Mouse (Mus musculus) stomach, embryonic 14.5 days (tissue): ENCODE measurements around the gene Tssk6. TPM values are rescaled to one million over a fixed set of nuclear protein-coding genes. Genes with fewer than 3 reads are reported as not detected.

Experiments used
- ATAC-seq: fragments of 200-750 bp; cut with Nextera tagmentation; 2 replicates; pipeline ENCODE4 v1.8.0; 2017; ENCODE audit warnings: low read depth, moderate TSS enrichment; ENCODE audit not compliant: insufficient number of reproducible peaks, insufficient read depth, low FRiP score
- H3K27ac ChIP-seq: fragments of 300-500 bp; sonication (generic); 2 replicates; pipeline ENCODE4 v1.5.1; 2014; ENCODE audit warnings: mild to moderate bottlenecking, low read length, moderate library complexity, mixed read lengths
- H3K27me3 ChIP-seq: fragments of 300-500 bp; sonication (generic); 2 replicates; pipeline ENCODE4 v1.6.1; 2014; ENCODE audit warnings: low read length, control low read depth, mixed read lengths; ENCODE audit not compliant: control insufficient read depth, insufficient read depth
- H3K36me3 ChIP-seq: fragments of 300-500 bp; sonication (generic); 2 replicates; pipeline ENCODE4 v1.6.1; 2014; ENCODE audit warnings: mild to moderate bottlenecking, control low read depth, low read length, moderate library complexity, mixed read lengths; ENCODE audit not compliant: control insufficient read depth, insufficient read depth
- H3K4me1 ChIP-seq: fragments of 300-500 bp; sonication (generic); 2 replicates; pipeline ENCODE4 v1.6.1; 2014; ENCODE audit warnings: low read length, control low read depth, mixed read lengths; ENCODE audit not compliant: control insufficient read depth, insufficient read depth
- H3K4me2 ChIP-seq: fragments of 300-500 bp; sonication (generic); replicated peaks from 2 replicates; pipeline ENCODE4 v1.6.1; 2014; ENCODE audit warnings: low read depth, low read length, control low read depth
- H3K4me3 ChIP-seq: fragments of 300-500 bp; sonication (generic); 2 replicates; pipeline ENCODE4 v1.5.1; 2014; ENCODE audit warnings: low read depth, low read length, control low read depth
- H3K9ac ChIP-seq: fragments of 300-500 bp; sonication (generic); replicated peaks from 2 replicates; pipeline ENCODE4 v1.6.1; 2014; ENCODE audit warnings: low read depth, mild to moderate bottlenecking, control low read depth, low read length, moderate library complexity, mixed read lengths
- H3K9me3 ChIP-seq: fragments of 300-500 bp; sonication (generic); 2 replicates; pipeline ENCODE4 v1.6.1; 2016; ENCODE audit warnings: low read depth, low read length, control low read depth; ENCODE audit not compliant: control insufficient read depth
- WGBS: fragments of 180-500 bp; shearing (Covaris S2); extraction: QIAGEN DNeasy Blood & Tissue Kit; methylation state at CpG from one replicate; pipeline ENCODE4 v1.1.7; 2014; 5-methylcytosine and 5-hydroxymethylcytosine counted together
- polyA plus RNA-seq: library from polyadenylated mRNA; unstranded; fragments of >200 nt; fragmentation: Nextera tagmentation; extraction: Ambion mirVana; gene quantifications from 2 replicates; pipeline ENCODE4 v1.2.1, GENCODE M21; 2014

The Tssk6 gene
- polyA plus RNA-seq, result 3.4 and 3.9 TPM in 2 replicates

GRCm38 (mm10) chr8:69902163-69903062, at the start of gene Tssk6, which contains the start of the genes Ndufa13 and Yjefn3:
Gene Tssk6, plus strand, starts transcription at chr8:69902184.
Gene Ndufa13, minus strand, starts transcription at chr8:69902558.
Gene Yjefn3, minus strand, starts transcription at chr8:69902712.
- peak within 1 kb of the TSS; percentile 68 for H3K9ac ChIP-seq
- H3K36me3 ChIP-seq, result no peaks in the 10 kb centered on the region; the same call in 1 of the 2 replicates
- H3K27ac ChIP-seq, result peak within 1 kb of the TSS; percentile 91
- peak within 1 kb of the TSS; percentile 75 for H3K4me3 ChIP-seq
- peaks cover 11% of the 10 kb centered on the region; the same call in 1 of the 2 replicates for H3K4me1 ChIP-seq
- H3K9me3 ChIP-seq, result no peaks in the 10 kb centered on the region
- 3% methylated on average over 88 of the region's 89 CpGs for WGBS
- no peaks in the 10 kb centered on the region for H3K27me3 ChIP-seq
- peak; percentile 14 for ATAC-seq
- H3K4me2 ChIP-seq, result peak within 1 kb of the TSS; percentile 98

- Histone ChIP-seq H3K4me1 (no peaks in the 10 kb centered on the region), H3K4me3 (no peak overlapping the region), H3K9ac (no peak overlapping the region), H3K27ac (no peak overlapping the region), H3K9me3 (no peaks in the 10 kb centered on the region), H3K4me2 (no peak overlapping the region), H3K36me3 (no peaks in the 10 kb centered on the region), H3K27me3 (no peaks in the 10 kb centered on the region)
- ATAC-seq, result no peak
- WGBS, result 91% methylated on average over 10 of the region's 10 CpGs
Observed at GRCm38 (mm10) chr8:69853869-69854268, 48.1 kb upstream of the Tssk6 start.

GRCm38 (mm10) chr8:69860807-69861206, 41.2 kb upstream of the Tssk6 start:
- no peak for ATAC-seq
- H3K27me3 ChIP-seq, result no peaks in the 10 kb centered on the region
- WGBS, result 62% methylated on average over 4 of the region's 4 CpGs

GRCm38 (mm10) chr8:69861251-69861650, 40.7 kb upstream of the Tssk6 start:
- no peaks in the 10 kb centered on the region for H3K4me1 ChIP-seq
- no peak overlapping the region for H3K27ac ChIP-seq
- no peak overlapping the region for H3K4me3 ChIP-seq
- H3K9me3 ChIP-seq, result no peaks in the 10 kb centered on the region
- no peaks in the 10 kb centered on the region for H3K27me3 ChIP-seq
- H3K4me2 ChIP-seq, result no peak overlapping the region
- H3K9ac ChIP-seq, result no peak overlapping the region
- 68% methylated on average over 2 of the region's 2 CpGs for WGBS
- ATAC-seq, result no peak
- no peaks in the 10 kb centered on the region for H3K36me3 ChIP-seq

More at GRCm38 (mm10) chr8:69860807-69861206, 41.2 kb upstream of the Tssk6 start:
- no peak overlapping the region for H3K27ac ChIP-seq
- no peaks in the 10 kb centered on the region for H3K4me1 ChIP-seq
- no peak overlapping the region for H3K4me3 ChIP-seq
- H3K9me3 ChIP-seq, result no peaks in the 10 kb centered on the region
- no peak overlapping the region for H3K4me2 ChIP-seq
- no peak overlapping the region for H3K9ac ChIP-seq
- no peaks in the 10 kb centered on the region for H3K36me3 ChIP-seq

- Histone ChIP-seq H3K36me3 (no peaks in the 10 kb centered on the region), H3K27ac (no peak overlapping the region), H3K27me3 (no peaks in the 10 kb centered on the region), H3K4me2 (no peak overlapping the region), H3K4me3 (no peak overlapping the region), H3K4me1 (no peaks in the 10 kb centered on the region), H3K9ac (no peak overlapping the region), H3K9me3 (no peaks in the 10 kb centered on the region)
- ATAC-seq, result no peak
- WGBS, result 81% methylated on average over 5 of the region's 5 CpGs
Observed at GRCm38 (mm10) chr8:69863387-69864020, 38.5 kb upstream of the Tssk6 start.

GRCm38 (mm10) chr8:69864180-69864579, 37.8 kb upstream of the Tssk6 start:
- Histone ChIP-seq H3K4me1 (no peaks in the 10 kb centered on the region), H3K27ac (no peak overlapping the region), H3K9me3 (no peaks in the 10 kb centered on the region), H3K36me3 (no peaks in the 10 kb centered on the region), H3K4me2 (no peak overlapping the region), H3K9ac (no peak overlapping the region), H3K4me3 (no peak overlapping the region), H3K27me3 (no peaks in the 10 kb centered on the region)
- WGBS, result 73% methylated on average over 5 of the region's 5 CpGs
- no peak for ATAC-seq

GRCm38 (mm10) chr8:69867696-69868326, 34.2 kb upstream of the Tssk6 start:
- peak; percentile 49; the same call in 1 of the 2 replicates for ATAC-seq
- Histone ChIP-seq H3K4me2 (no peak overlapping the region), H3K36me3 (no peaks in the 10 kb centered on the region), H3K27ac (no peak overlapping the region), H3K4me1 (no peaks in the 10 kb centered on the region), H3K9me3 (no peaks in the 10 kb centered on the region), H3K27me3 (no peaks in the 10 kb centered on the region), H3K4me3 (no peak overlapping the region), H3K9ac (no peak overlapping the region)
- WGBS, result 72% methylated on average over 5 of the region's 5 CpGs

- WGBS, result 86% methylated on average over 11 of the region's 11 CpGs
- no peak overlapping the region for H3K4me3 ChIP-seq
Observed at GRCm38 (mm10) chr8:69870003-69870765, 31.8 kb upstream of the Tssk6 start.

More at GRCm38 (mm10) chr8:69870003-69870765, 31.8 kb upstream of the Tssk6 start:
- Histone ChIP-seq H3K27ac (no peak overlapping the region), H3K4me2 (no peak overlapping the region), H3K27me3 (no peaks in the 10 kb centered on the region), H3K9me3 (no peaks in the 10 kb centered on the region), H3K4me1 (no peaks in the 10 kb centered on the region), H3K36me3 (no peaks in the 10 kb centered on the region), H3K9ac (no peak overlapping the region)
- ATAC-seq, result no peak
